Mouse (Mus musculus) gastrocnemius, postnatal 36 days (tissue): ENCODE results near the gene Scgb1b17. TPM values are rescaled to one million over a fixed set of nuclear protein-coding genes. Genes with fewer than 3 reads are reported as not detected.
"Not testable (repeated sequence)": the region's sequence is repeated elsewhere in the genome, so short reads cannot be mapped to it uniquely, and the experiment has no call there.

Source experiments
- DNase-seq, 2 experiments: peaks; one replicate each; pipeline ENCODE4 v3.0.0; 2022
- intact Hi-C: fragments of 180-260 bp; cut with DNase I; formaldehyde crosslinking; loops from one replicate; pipeline ENCODE4 v1.15.1; 2025
- long read RNA-seq, 2 experiments: library from polyadenylated mRNA; stranded (forward); transcript quantifications; one replicate each; pipeline ENCODE4 v2.0.0; 2021
- total RNA-seq, 2 experiments: library from RNA; stranded (reverse); gene quantifications; 2 replicates each; pipeline ENCODE4 v1.2.3; 2021

Scgb1b17 gene
- total RNA-seq = not detected
- long read RNA-seq, experiment 1 = 0 reads
- long read RNA-seq, experiment 2 = 0 reads

GRCm38 (mm10) chr7:33063149-33063548, at the start of gene Scgb1b17:
Gene Scgb1b17 (plus strand): TSS chr7:33063449.
- intact Hi-C loops, DNase-seq: not testable (repeated sequence)

DNA sequence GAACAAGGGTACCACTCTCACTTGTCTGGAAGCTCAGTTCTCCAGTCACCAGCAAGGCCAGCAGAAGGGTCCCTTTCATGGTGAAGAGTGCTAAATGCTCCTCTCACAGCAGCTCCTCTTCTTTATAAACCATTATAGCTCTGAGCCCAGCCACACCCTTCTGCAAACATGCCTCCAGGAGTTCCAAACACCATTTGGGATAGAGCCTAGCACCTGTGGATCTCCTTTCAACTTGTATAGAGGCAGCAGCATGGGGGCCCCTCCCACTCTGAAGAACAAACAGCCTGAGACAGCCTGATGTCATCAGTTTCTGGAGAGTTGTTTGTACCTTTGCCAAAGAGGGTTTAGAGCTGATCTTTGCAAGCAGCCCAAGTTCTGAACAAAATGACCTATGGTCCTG, 6.8 kb upstream of the Scgb1b17 start, which contains the start of gene Scgb2b17:
Gene Scgb2b17 (minus strand): TSS at position 101 of the 400 bp plus-strand sequence.
- DNase-seq, intact Hi-C loops: not testable (repeated sequence)

Other genes starting within 250 kb of the Scgb1b17 start
- not detected for gene Scgb2b15, start 233.8 kb upstream of the Scgb1b17 start, total RNA-seq
- not detected for gene Scgb1b15, start 226.9 kb upstream of the Scgb1b17 start, total RNA-seq
- gene Scgb2b17, start 6.9 kb upstream of the Scgb1b17 start, total RNA-seq = not detected
- not detected for gene Scgb2b18, start 110.4 kb downstream of the Scgb1b17 start, total RNA-seq
- gene Scgb1b18, start 122.1 kb downstream of the Scgb1b17 start, total RNA-seq = not detected
- not detected for gene Scgb2b19, start 216.9 kb downstream of the Scgb1b17 start, total RNA-seq
- gene Scgb1b19, start 223.8 kb downstream of the Scgb1b17 start, total RNA-seq = not detected